Mouse (Mus musculus) liver, adult 2 months (tissue): Measurements from ENCODE around the gene Gzmg. TPM values are rescaled to one million over a fixed set of nuclear protein-coding genes. Genes with fewer than 3 reads are reported as not detected.
"Not testable (repeated sequence)": the region's sequence is repeated elsewhere in the genome, so short reads cannot be mapped to it uniquely, and the experiment has no call there.

ENCODE experiments used
- DNase-seq: peaks from one replicate; pipeline ENCODE4 v3.0.0-alpha.2; 2011; ENCODE audit warnings: low read depth, low spot score; ENCODE audit errors: extremely low read depth
- H3K27ac ChIP-seq: fragments of 200-500 bp; replicated peaks from 2 replicates; pipeline ENCODE4 v1.5.1; 2012; ENCODE audit warnings: low read depth, mild to moderate bottlenecking, control low read depth, inconsistent platforms, low read length; ENCODE audit not compliant: insufficient read depth
- H3K27me3 ChIP-seq: fragments of 200-500 bp; 2 replicates; pipeline ENCODE4 v1.6.1; 2012; ENCODE audit warnings: mild to moderate bottlenecking, moderate library complexity, low read length, inconsistent platforms; ENCODE audit not compliant: control insufficient read depth, insufficient read depth
- H3K36me3 ChIP-seq: fragments of 200-500 bp; 2 replicates; pipeline ENCODE4 v1.6.1; 2012; ENCODE audit warnings: low read length, inconsistent platforms; ENCODE audit not compliant: control insufficient read depth, insufficient read depth
- H3K4me1 ChIP-seq: fragments of 200-500 bp; 2 replicates; pipeline ENCODE4 v1.6.1; 2011; ENCODE audit warnings: low read length; ENCODE audit not compliant: control insufficient read depth, insufficient read depth
- H3K4me3 ChIP-seq: fragments of 200-500 bp; 2 replicates; pipeline ENCODE4 v1.5.1; 2011; ENCODE audit warnings: low read depth, mild to moderate bottlenecking, control low read depth, low read length, moderate library complexity; ENCODE audit not compliant: insufficient read depth
- H3K79me2 ChIP-seq: fragments of 200-500 bp; 2 replicates; pipeline ENCODE4 v1.6.1; 2012; ENCODE audit warnings: inconsistent platforms, mild to moderate bottlenecking, low read length, moderate library complexity; ENCODE audit not compliant: control insufficient read depth, insufficient read depth
- H3K9ac ChIP-seq: fragments of 200-500 bp; 2 replicates; pipeline ENCODE4 v1.6.1; 2012; ENCODE audit warnings: low read depth, mild to moderate bottlenecking, control low read depth, inconsistent platforms, low read length
- CTCF ChIP-seq: fragments of 200-500 bp; IDR thresholded peaks from 2 replicates; pipeline ENCODE4 v1.5.1; 2011; ENCODE audit warnings: low read depth, low read length, control low read depth
- POLR2A ChIP-seq: fragments of 200-500 bp; IDR thresholded peaks from 2 replicates; pipeline ENCODE4 v1.6.1; 2011; ENCODE audit warnings: low read length, control low read depth; ENCODE audit not compliant: insufficient read depth; ENCODE audit errors: extremely low read depth
- WGBS: fragments of 180-500 bp; shearing (Covaris S2); methylation state at CpG from one replicate; pipeline ENCODE4 v1.1.7; 2018; 5-methylcytosine and 5-hydroxymethylcytosine counted together
- polyA plus RNA-seq: library from polyadenylated mRNA; depleted of rRNA; stranded (reverse); fragments of >200 nt; gene quantifications from 2 replicates; pipeline ENCODE4 v1.2.3, GENCODE M21; 2012
- total RNA-seq: library from RNA; depleted of rRNA; stranded (reverse); fragments of >200 nt; gene quantifications from 2 replicates; pipeline ENCODE4 v1.2.3, GENCODE M21; 2014

The Gzmg gene
- total and polyA plus RNA-seq, 2 experiments = not detected

DNA sequence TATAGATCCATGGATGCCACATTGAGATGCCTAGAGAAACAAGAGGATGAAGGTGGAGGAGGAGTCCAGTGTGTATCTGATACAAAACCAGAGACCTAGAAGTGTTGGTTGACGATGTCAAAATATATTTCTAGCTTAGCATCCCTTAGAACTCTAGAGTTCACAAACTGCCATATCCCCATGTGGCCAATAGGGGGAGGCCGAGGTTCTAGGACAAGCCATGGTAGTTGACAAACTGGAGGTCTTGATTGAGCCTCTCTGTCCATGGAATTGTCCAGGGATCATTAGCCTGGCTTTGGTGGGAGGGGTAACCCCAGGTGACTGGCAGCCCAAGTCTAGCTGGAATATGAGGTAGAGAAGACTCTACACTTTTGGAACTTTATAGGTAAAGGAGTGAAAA is 4.0 kb downstream of the Gzmg start:
- Histone ChIP-seq H3K36me3 (no peaks in the 10 kb centered on the region), H3K79me2 (no peaks in the 10 kb centered on the region), H3K27me3 (no peaks in the 10 kb centered on the region), H3K9ac (no peak overlapping the region), H3K4me1 (no peaks in the 10 kb centered on the region), H3K4me3 (no peak overlapping the region), H3K27ac (no peak overlapping the region)
- TF ChIP-seq CTCF = no peak
- TF ChIP-seq POLR2A = no peak
- WGBS = 65% methylated on average over 2 of the region's 2 CpGs
- DNase-seq = no peak

DNA sequence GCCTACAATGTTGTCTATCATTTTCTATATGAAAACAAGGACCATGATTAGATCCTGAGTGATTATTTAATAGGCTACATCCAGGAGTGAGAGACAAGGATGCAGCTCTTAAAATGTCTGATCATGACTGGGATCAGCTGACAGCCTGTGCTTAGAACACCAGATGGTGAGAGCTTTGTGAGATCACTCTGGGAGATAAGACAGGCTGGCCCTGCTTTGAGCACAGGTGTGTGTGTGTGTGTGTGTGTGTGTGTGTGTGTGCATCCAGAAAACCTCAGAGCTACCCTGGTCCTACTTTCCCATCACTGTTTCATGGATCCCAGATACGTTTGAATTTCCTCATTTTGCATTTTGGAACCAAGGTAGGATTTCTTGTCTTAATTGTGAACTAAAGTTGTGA is 25.7 kb downstream of the Gzmg start:
- H3K27me3 ChIP-seq, H3K27ac ChIP-seq, H3K9ac ChIP-seq, H3K36me3 ChIP-seq, DNase-seq, H3K4me1 ChIP-seq, H3K79me2 ChIP-seq, H3K4me3 ChIP-seq: not testable (repeated sequence)
- 61% methylated on average over 1 of the region's 1 CpGs for WGBS

DNA sequence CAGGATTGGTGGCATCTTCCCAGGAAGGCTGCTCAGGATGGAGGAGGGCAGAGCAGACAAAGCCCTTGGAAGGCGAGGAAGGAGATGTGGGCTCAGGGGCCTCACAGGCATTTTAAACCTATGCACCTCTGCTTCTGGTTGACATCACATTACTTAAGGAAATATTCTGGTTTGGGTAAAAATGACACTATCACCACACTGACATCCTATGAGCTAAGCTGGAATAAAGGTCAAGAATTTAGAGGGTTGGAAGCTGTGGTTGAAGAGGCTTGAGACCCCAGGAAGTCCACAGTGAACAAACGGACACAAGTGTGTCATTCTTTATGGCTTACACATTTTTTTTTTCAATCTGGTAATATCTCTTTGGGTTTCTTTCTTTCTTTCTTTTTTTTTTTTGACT is 26.9 kb downstream of the Gzmg start, which contains the start of gene Gzmd:
Gene Gzmd, minus strand, starts transcription at position 101 of the 400 bp plus-strand sequence.
- H3K4me1 ChIP-seq, H3K27ac ChIP-seq, H3K27me3 ChIP-seq, DNase-seq, H3K36me3 ChIP-seq, H3K79me2 ChIP-seq, H3K9ac ChIP-seq, H3K4me3 ChIP-seq: not testable (repeated sequence)
- 68% methylated on average over 2 of the region's 2 CpGs for WGBS

DNA sequence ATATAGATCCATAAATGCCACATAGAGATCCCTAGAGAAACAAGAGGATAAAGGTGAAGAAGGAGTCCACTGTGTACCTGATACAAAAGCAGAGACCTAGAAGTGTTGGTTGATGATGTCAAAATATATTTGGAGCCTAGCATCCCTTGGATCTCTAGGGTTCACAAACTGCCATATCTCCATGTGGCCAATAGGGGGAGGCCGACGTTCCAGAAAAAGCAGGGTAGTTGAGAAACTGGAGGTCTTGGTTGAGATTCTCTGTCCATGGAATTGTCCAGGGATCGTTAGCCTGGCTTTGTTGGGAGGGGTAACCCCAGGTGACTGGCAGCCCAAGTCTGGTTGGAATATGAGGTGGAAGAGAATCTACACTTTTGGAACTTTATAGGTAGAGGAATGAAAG is 31.0 kb downstream of the Gzmg start:
- H3K4me3 ChIP-seq = no peak overlapping the region
- DNase-seq = no peak
- no peak overlapping the region for H3K9ac ChIP-seq
- no peaks in the 10 kb centered on the region for H3K27me3 ChIP-seq
- no peaks in the 10 kb centered on the region for H3K79me2 ChIP-seq
- 50% methylated on average over 3 of the region's 3 CpGs for WGBS
- TF ChIP-seq CTCF = 0 out of 2 replicates have a peak, but pooled peaks have one; percentile 9
- TF ChIP-seq POLR2A = no peak
- H3K36me3 ChIP-seq = no peaks in the 10 kb centered on the region
- no peaks in the 10 kb centered on the region for H3K4me1 ChIP-seq
- no peak overlapping the region for H3K27ac ChIP-seq

DNA sequence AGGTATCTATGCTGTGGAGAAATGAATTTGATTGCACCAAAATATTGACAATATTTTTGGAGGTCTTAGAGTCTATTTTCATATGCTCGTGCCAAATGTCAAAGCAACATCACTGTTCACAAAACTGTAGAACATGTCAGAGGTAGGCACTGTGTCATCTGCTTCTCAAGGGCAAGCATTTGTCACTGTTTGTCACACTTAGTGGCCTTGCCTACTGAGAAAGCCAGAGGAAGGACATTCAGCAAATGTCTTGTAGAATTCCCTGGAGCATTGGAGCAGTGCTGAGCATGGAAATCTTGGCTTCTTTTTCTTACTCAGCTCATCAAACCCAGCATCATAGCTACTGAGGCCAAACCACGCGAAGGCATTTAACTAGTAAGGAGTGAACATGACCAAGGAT is 35.9 kb downstream of the Gzmg start:
- no peak for TF ChIP-seq CTCF
- no peak for TF ChIP-seq POLR2A
- H3K79me2 ChIP-seq = no peaks in the 10 kb centered on the region
- 87% methylated on average over 3 of the region's 3 CpGs for WGBS
- no peak overlapping the region for H3K4me3 ChIP-seq
- no peak overlapping the region for H3K27ac ChIP-seq
- H3K36me3 ChIP-seq = no peaks in the 10 kb centered on the region
- no peaks in the 10 kb centered on the region for H3K4me1 ChIP-seq
- H3K27me3 ChIP-seq = no peaks in the 10 kb centered on the region
- H3K9ac ChIP-seq = no peak overlapping the region
- DNase-seq = no peak

DNA sequence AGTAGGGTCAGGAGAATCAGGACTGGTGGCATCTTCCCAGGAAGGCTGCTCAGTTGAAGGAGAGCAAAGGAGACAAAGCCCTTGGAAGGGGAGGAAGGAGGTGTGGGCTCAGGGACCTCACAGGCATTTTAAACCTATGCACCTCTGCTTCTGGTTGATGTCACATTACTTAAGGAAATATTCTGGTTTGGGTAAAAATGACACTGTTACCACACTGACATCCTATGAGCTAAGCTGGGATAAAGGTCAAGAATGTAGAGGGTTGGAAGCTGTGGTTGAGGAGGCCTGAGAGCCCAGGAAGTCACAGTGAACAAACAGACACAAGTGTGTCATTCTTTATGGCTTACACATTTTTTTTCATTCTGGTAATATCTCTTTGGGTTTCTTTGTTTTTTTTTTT is 38.9 kb downstream of the Gzmg start, which contains the start of gene Gzme:
Gene Gzme, minus strand, starts transcription at position 101 of the 400 bp plus-strand sequence.
- DNase-seq = no peak
- no peak for TF ChIP-seq CTCF
- TF ChIP-seq POLR2A = no peak
- no peaks in the 10 kb centered on the region for H3K79me2 ChIP-seq
- no peak within 1 kb of the TSS for H3K4me3 ChIP-seq
- no peaks in the 10 kb centered on the region for H3K36me3 ChIP-seq
- no peak within 1 kb of the TSS for H3K9ac ChIP-seq
- no peaks in the 10 kb centered on the region for H3K4me1 ChIP-seq
- H3K27me3 ChIP-seq = no peaks in the 10 kb centered on the region
- H3K27ac ChIP-seq = no peak within 1 kb of the TSS

DNA sequence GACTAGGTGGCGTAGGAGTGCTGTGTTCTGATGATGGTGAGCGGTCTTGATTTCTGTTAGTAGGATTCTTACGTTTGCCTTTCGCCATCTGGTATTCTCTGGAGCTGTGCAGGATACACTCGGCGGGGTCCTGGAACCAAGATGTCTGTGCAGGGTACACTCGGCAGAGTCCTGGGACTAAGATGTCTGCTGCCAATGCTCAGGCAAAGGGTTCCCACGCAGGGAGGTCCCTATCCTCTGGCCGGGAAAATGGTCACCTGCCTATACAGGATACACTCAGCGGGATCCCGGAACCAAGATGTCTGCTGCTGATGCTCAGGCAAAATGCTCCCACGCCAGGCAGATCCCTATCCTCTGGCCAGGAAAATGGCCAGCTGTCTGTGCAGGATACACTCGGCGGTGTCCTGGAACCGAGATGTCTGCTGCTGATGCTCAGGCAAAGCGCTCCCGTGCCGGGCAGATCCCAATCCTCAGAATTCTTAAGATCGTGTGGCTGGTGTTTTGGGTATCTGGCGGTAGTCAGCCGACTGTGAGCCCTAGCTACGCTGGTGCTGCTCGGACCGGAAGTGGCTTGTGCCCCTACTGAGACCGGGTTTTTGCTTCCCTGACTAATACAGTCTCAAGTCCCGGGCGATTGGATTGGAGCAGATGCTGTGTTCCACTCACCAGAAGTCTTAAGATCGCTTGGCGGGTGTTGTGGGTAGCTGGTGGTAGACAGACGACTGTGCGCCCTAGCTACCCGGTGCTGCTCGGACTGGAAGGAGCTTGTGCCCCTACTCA is 43.7 kb downstream of the Gzmg start:
- DNase-seq, H3K36me3 ChIP-seq, H3K79me2 ChIP-seq, H3K4me3 ChIP-seq, H3K27me3 ChIP-seq, H3K4me1 ChIP-seq, H3K9ac ChIP-seq, H3K27ac ChIP-seq: not testable (repeated sequence)
- WGBS = 90% methylated on average over 33 of the region's 33 CpGs
